Mouse (Mus musculus): ENCODE measurements around the gene Gpr132.

DNA sequence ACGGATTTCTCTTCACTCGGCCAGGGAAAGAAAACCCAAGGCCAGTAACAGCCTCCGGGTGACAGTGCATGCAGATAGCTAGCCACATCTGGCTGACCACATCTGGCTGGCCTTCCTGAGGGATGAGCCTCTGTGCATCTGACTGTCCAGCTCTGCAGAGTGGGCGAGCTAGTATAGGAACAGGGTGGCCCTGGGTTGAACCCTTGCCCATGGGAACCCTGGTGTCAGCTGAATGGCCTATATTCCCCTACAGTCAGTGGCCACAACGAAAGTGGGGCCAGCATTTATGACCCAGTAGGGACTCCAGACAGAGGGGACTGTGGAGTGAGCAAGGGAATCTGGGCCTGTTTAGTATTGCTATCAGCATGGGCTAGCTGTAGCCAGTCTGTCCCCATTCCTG is 37.0 kb upstream of the Gpr132 start:
- no peak for TF ChIP-seq CTCF (IDR thresholded peaks at IDR 0.05; ENCODE audit: control insufficient read depth, insufficient read depth, low read length)
- no peak for TF ChIP-seq POLR2A (IDR thresholded peaks at IDR 0.05; ENCODE audit: borderline replicate concordance, control insufficient read depth, low read depth, low read length)

Measured in bone marrow, adult 2 months (tissue).